Mouse (Mus musculus): Measurements from ENCODE around the gene Zfp85. TPM values are rescaled to one million over a fixed set of nuclear protein-coding genes. Genes with fewer than 3 reads are reported as not detected.
"Not testable (repeated sequence)": the region's sequence is repeated elsewhere in the genome, so short reads cannot be mapped to it uniquely, and the experiment has no call there.

The Zfp85 gene
- total RNA-seq (2021) = 1 to 10 TPM; 4.0 to 5.3 TPM
- long read RNA-seq, experiment 1, partial matches to known transcripts = 0 of 3 reads
- long read RNA-seq, experiment 1, other reads (novel, unspliced or antisense) = 1 of 3 reads
- long read RNA-seq, experiment 2, partial matches to known transcripts = 0 of 5 reads
- long read RNA-seq, experiment 2, other reads (novel, unspliced or antisense) = 2 of 5 reads

GRCm38 (mm10) chr13:67754333-67755306 is at the start of gene Zfp85:
Gene Zfp85 (minus strand): TSS chr13:67755228.
- DNase-seq (ENCODE audit: low spot score in 2 of 2) = peak; percentile 59 to 69

GRCm38 (mm10) chr13:67799151-67799550 is 44.1 kb upstream of the Zfp85 start:
- not testable (repeated sequence) for DNase-seq (ENCODE audit: low spot score in 2 of 2)

GRCm38 (mm10) chr13:67798618-67799017 is 43.6 kb upstream of the Zfp85 start:
- DNase-seq (ENCODE audit: low spot score in 2 of 2) = no peak

- DNase-seq (ENCODE audit: low spot score in 2 of 2) = no peak
Measured at GRCm38 (mm10) chr13:67791921-67792455, 37.0 kb upstream of the Zfp85 start.

GRCm38 (mm10) chr13:67779265-67780221 is 24.5 kb upstream of the Zfp85 start, which contains the start of gene Zfp493:
Gene Zfp493 (plus strand): TSS chr13:67779693.
- peak; percentile 30 to 49 for DNase-seq (ENCODE audit: low spot score in 2 of 2)

GRCm38 (mm10) chr13:67763031-67763768 is 8.2 kb upstream of the Zfp85 start:
- DNase-seq (ENCODE audit: low spot score in 2 of 2) = no peak

- no peak for DNase-seq (ENCODE audit: low spot score in 2 of 2)
Measured at GRCm38 (mm10) chr13:67759966-67760365, 4.9 kb upstream of the Zfp85 start.

- no peak for DNase-seq (ENCODE audit: low spot score in 2 of 2)
Measured at GRCm38 (mm10) chr13:67755761-67756160, 733 bp upstream of the Zfp85 start.

GRCm38 (mm10) chr13:67743896-67744295 is 11.1 kb downstream of the Zfp85 start:
- no peak for DNase-seq (ENCODE audit: low spot score in 2 of 2)

- no peak for DNase-seq (ENCODE audit: low spot score in 2 of 2)
Measured at GRCm38 (mm10) chr13:67742941-67743340, 12.1 kb downstream of the Zfp85 start.

- not testable (repeated sequence) for DNase-seq (ENCODE audit: low spot score in 2 of 2)
Measured at GRCm38 (mm10) chr13:67734391-67734790, 20.6 kb downstream of the Zfp85 start.

GRCm38 (mm10) chr13:67729441-67729840 is 25.6 kb downstream of the Zfp85 start:
- DNase-seq (ENCODE audit: low spot score in 2 of 2) = peak in 1 of 2 experiments; percentile 17

- DNase-seq (ENCODE audit: low spot score in 2 of 2) = peak; percentile 31 to 49
Measured at GRCm38 (mm10) chr13:67728641-67729318, 26.2 kb downstream of the Zfp85 start, which contains the start of gene Zfp65. Gene Zfp65 (minus strand): TSS chr13:67729173.

GRCm38 (mm10) chr13:67728106-67728505 is 26.9 kb downstream of the Zfp85 start:
- DNase-seq (ENCODE audit: low spot score in 2 of 2) = no peak

GRCm38 (mm10) chr13:67725331-67725730 is 29.7 kb downstream of the Zfp85 start:
- not testable (repeated sequence) for DNase-seq (ENCODE audit: low spot score in 2 of 2)

- DNase-seq (ENCODE audit: low spot score in 2 of 2) = peak; percentile 76 to 83
Measured at GRCm38 (mm10) chr13:67723848-67724479, 31.1 kb downstream of the Zfp85 start.

Measured in adrenal gland, adult 18-20 months (tissue).